Mouse (Mus musculus) frontal cortex, postnatal 25 days (tissue): Measurements from ENCODE around the gene Foxp2.

Experiments used
- DNase-seq, 2 experiments: peaks; one replicate each; pipeline ENCODE4 v3.0.0; 2022; ENCODE audit warnings: low spot score in 2 of 2

The Foxp2 gene

DNA sequence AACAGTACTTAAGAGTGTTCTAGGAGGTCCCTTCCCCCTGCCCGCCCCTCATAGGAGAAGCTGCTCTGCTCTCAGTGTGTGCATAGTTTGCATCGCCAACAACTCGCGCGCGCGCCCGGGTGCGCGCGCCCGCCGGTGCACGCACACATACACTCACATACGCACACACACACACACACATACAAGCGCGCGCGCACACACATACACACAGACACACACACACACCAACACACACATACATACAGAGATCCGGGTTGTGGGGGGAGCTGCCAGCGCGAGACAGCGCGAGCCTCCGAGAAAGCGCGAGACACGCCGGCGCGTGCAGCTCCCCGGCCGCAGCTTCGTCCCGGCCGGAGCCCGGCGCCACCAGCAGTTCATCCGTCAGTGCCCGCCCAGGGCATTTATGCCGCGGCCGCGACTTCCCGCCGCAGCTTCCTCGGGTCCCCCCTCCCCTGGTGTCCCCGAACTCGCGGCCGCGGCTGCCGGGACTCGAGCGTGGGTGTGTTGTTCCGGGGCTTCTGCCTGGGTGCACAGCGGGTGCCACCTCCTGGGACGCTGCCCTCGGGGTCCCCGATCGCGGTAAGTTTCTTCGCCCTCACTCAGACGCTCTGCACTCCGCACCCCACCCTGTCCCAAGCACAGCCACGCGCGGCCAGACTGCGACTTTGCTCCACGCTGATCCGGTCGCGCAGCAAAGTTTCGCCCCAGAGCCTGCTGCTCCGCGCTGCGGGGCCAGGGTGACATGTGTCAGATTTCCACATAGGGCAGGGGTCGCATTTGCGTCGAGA is at the start of gene Foxp2:
Foxp2 (plus strand) TSS at position 167 of the 788 bp plus-strand sequence.
- DNase-seq = peak in 1 of 2 experiments; percentile 15

GRCm38 (mm10) chr6:14885199-14885598 is 15.9 kb upstream of the Foxp2 start:
- DNase-seq = no peak

GRCm38 (mm10) chr6:14897028-14897427 is 4.1 kb upstream of the Foxp2 start:
- DNase-seq = no peak

GRCm38 (mm10) chr6:14898096-14898855 is 2.9 kb upstream of the Foxp2 start:
- peak; percentile 3 to 4 for DNase-seq

DNA sequence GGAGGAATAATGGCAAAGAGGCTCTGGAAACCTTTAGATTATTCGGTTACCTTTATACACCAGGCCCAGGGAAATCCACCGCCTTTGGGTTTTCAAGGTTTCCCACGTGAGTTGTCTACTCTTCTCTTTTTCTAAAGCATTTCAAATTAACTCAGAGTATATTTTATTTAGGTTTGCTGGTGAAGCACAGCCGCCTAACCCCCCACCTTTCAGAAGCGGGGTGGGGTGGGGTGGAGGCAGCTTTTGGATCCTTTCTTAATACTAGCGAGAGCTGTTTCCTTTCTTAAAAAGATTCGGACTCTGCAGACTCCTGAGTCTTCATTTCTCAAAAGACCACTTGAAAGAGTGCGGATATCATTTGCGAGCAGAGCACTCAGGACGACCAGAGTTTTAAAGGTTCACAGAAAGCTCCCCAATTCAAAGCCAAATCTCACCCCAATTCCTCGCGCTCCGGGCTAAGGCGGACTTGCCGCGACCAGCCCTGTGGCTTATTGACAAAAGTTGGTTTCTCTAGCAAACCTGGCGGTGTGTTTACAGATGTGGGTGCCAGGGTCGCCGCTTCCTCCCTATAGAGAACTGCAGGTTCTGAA is 2.0 kb upstream of the Foxp2 start:
- no peak for DNase-seq

DNA sequence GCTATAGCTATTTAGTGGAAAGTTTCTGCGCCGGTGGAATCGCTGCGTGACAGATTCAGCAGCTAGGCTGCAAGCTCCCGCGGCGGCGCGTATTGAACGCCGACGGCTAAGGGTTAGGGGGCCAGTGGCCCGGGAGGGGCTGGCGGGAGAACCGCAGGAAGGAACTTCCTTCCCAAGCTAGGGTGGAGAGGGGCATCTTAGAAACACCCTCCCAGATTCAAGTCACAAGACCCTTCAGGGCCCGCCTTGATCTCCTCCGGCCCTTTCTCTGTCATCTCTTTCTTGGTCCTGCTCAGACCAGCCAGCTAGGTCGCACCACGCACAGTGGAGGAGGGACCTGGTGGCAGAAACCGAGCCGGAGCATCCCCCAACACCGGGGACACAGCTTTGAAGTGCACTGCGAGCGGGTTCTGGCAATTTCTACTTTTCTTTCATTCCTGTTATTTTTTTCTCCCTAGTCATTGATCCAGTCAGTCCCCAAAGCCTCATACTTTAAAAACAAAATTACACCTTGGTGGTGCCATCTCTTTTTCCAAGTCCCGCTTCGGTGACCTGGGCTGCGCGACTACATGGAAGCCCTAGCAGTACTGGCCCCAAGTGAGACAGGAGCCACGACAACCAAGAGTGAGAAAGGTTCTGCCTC is 1.1 kb upstream of the Foxp2 start:
- DNase-seq = no peak

GRCm38 (mm10) chr6:14900579-14901021 is 549 bp upstream of the Foxp2 start:
- DNase-seq = peak; percentile 38

DNA sequence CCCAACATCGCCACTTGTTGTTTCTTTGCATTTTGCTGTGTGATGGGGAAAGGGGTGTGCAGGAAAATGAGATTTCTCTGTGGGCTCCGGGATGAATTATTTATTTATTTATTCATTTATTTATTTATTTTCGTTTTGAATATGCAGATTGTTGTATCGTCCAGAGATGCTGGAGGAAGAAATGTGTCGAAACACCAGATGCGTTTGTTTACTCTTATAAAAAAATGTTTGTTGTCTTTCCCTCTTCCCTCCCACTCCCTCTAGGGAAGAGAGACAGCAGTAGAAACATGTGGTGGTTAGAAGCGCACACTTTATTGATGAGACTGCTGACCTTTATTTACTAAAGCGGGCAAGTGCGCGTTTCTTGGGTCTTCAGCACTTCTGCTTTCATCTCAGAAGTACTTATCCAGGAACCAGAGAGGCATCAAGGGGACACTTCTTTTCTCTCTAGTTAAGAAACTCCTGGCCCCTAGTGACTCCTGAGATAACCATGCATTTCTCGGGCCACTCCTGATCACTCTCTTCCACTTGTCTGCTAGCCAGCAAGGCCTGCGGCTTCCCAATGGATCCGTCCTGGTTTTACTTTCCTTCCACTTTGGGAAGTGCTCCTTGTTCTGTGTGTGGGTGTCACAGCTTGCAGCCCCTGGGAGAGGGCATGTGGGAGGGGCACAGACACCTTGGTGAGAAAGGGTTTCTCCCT is 972 bp downstream of the Foxp2 start:
- DNase-seq = no peak

DNA sequence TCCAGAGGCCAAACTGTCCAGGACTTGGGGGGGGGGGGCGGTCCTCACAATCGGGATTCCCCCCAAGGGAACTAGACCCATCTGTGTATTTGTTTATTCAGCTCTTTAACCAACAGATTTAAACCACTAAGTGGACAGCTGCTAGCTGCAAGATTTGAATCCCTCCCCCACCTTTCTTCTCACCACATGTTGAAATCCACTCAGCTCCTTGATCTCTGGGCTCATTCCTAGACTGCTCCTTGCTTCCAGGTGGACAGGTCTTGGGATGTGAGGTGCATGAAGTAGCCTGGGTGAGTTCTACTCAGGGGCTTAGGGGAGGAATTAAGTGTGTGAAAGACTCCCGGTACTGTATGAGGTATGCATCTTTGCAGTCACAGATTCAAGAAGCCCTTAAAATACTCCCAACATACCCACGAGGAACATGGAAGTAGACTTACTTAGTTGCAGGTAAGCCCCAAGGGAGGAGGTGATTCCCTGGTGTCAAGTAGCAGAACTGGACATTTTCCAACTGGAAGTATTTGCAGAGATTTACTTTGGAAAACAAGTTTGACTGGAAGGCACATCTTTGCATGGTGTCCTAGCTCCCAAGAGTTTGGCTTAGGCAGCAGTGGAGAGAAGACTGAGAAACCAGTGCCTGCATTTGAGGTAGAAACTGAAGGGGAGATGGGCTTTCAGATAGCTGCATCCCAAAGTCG is 2.3 kb downstream of the Foxp2 start:
- no peak for DNase-seq

GRCm38 (mm10) chr6:14915066-14915465 is 13.9 kb downstream of the Foxp2 start:
- no peak for DNase-seq

- no peak for DNase-seq
These were observed 21.6 kb downstream of the Foxp2 start for GRCm38 (mm10) chr6:14922704-14923103.

DNA sequence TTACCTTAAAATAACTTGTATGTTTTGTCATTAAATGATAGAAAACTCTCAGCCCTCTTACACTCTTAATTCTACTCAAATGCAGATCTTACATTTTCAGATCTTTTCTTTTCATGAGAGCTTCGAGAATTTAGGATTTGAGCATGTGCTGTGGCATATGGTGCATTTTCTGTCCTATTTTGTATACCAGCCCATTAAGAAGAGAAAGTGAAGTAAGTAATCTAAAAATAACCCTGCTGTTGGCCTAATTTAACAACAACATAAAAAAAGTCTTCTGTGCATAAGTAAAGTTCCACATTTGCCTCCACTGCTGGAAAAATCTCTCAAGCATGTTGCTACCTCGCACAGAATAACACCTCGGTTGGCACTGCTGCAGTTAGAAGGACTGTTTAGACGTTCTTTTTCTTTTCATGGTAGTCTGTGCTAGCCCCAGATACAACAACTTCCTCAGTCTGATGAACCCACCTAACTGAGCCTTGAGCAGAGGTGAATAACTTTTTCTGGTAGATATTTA is 23.9 kb downstream of the Foxp2 start:
- DNase-seq = no peak

GRCm38 (mm10) chr6:14951060-14951459 is 49.9 kb downstream of the Foxp2 start:
- no peak for DNase-seq

GRCm38 (mm10) chr6:14952731-14953130 is 51.6 kb downstream of the Foxp2 start:
- no peak for DNase-seq

- DNase-seq = no peak
These were observed 75.9 kb downstream of the Foxp2 start for GRCm38 (mm10) chr6:14977042-14977441.

- DNase-seq = no peak
These were observed 77.1 kb downstream of the Foxp2 start for GRCm38 (mm10) chr6:14978201-14978600.

GRCm38 (mm10) chr6:15008113-15008512 is 107.0 kb downstream of the Foxp2 start:
- no peak for DNase-seq

DNA sequence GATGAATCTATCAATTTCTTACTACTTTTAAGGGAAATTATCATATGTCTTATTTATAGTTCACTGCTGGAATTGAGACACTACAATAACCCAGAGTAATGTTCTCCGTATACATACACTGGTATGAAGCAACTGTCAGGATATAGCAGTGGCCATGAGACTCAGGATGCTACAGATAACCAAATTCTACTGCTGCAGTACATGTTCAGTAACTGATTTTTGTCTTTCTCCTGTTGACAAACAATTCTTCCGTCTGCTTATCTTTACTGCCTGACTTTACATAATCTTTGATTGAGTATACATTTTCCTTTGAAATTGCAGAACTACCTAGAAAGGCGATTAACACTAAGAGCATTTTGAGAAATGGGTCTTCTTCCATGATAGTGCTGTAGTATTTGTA is 127.3 kb downstream of the Foxp2 start:
- no peak for DNase-seq

GRCm38 (mm10) chr6:15029446-15030125 is 128.4 kb downstream of the Foxp2 start:
- DNase-seq = no peak

DNA sequence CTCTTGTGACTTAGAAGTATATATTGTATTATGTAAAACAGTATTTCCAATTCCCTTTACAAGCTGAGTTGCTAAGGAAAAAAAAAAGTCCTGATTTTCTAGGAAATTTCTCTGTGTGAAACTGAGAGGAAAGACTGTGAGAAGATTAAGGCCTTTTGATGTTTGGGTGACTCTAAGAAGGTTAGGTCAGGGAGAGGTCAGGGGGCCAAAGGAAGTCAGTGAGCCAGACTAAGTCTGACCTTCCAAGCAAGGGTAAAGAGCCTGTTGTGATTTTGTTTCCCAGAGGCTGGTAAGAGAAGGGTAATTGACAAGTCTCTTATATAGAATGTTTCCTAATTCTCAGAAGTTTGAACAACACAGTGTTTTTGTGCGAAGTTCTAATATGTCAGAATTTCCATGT is 162.1 kb downstream of the Foxp2 start:
- DNase-seq = no peak
